Mouse (Mus musculus): ENCODE results near the gene Fbxl13. TPM values are rescaled to one million over a fixed set of nuclear protein-coding genes. Genes with fewer than 3 reads are reported as not detected.

Gene Fbxl13
- total and polyA plus RNA-seq, 3 experiments, result 0.13 to 0.23 TPM; not detected in 1

GRCm38 (mm10) chr5:21434148-21434929, 211.1 kb downstream of the Fbxl13 start:
- Histone ChIP-seq H3K36me3 (ENCODE audit: control insufficient read depth in 1 of 2, insufficient read depth in 2 of 2, low read length in 2 of 2) (peaks cover 3 to 26% of the 10 kb centered on the region in 2 experiments), H3K4me3 (ENCODE audit: control insufficient read depth in 1 of 2, insufficient read depth in 1 of 2, low read depth in 2 of 2, low read length in 2 of 2) (no peak overlapping the region), H3K79me2 (ENCODE audit: control insufficient read depth, insufficient read depth, low read length, poor library complexity) (peaks cover 3% of the 10 kb centered on the region; the same call in 1 of the 2 replicates), H3K27ac (ENCODE audit: control insufficient read depth, low read depth, low read length) (no peak overlapping the region), H3K4me1 (ENCODE audit: control insufficient read depth in 1 of 2, insufficient read depth in 2 of 2, low read length in 2 of 2) (peaks cover 0 to 3% of the 10 kb centered on the region in 2 experiments; a peak in 1 of 4 replicates), H3K27me3 (ENCODE audit: control insufficient read depth in 1 of 2, insufficient read depth in 2 of 2, low read length in 2 of 2) (no peaks in the 10 kb centered on the region), H3K9me3 (replicated peaks; ENCODE audit: insufficient read depth, low read length) (no peaks in the 10 kb centered on the region), H3K9ac (ENCODE audit: control insufficient read depth, low read depth, low read length, poor library complexity, severe bottlenecking) (no peak overlapping the region)
- TF ChIP-seq CHD2 (IDR thresholded peaks at IDR 0.05; ENCODE audit: low read length), result no peak
- TF ChIP-seq ELF1 (IDR thresholded peaks at IDR 0.05; ENCODE audit: low read depth, low read length), result no peak
- TF ChIP-seq ZC3H11A (IDR thresholded peaks at IDR 0.05; ENCODE audit: low read depth, low read length), result 0 out of 2 replicates have a peak, but pooled peaks have one; percentile 37
- TF ChIP-seq ZNF384 (IDR thresholded peaks at IDR 0.05; ENCODE audit: low read depth, low read length), result no peak
- no peak for TF ChIP-seq POLR2A (IDR thresholded peaks at IDR 0.05; ENCODE audit: control insufficient read depth in 1 of 2, insufficient read depth in 1 of 2, low read depth in 1 of 2, low read length in 2 of 2, poor library complexity in 1 of 2)
- TF ChIP-seq RCOR1 (IDR thresholded peaks at IDR 0.05; ENCODE audit: low read depth, low read length), result no peak
- TF ChIP-seq MYC (IDR thresholded peaks at IDR 0.05; ENCODE audit: low read depth, low read length), result no peak
- no peak for TF ChIP-seq ZKSCAN1 (IDR thresholded peaks at IDR 0.05; ENCODE audit: low read depth, low read length)
- no peak for TF ChIP-seq ZMIZ1 (IDR thresholded peaks at IDR 0.05; ENCODE audit: low read depth, low read length)
- TF ChIP-seq MAZ (IDR thresholded peaks at IDR 0.05; ENCODE audit: low read depth, low read length), result no peak
- TF ChIP-seq CTCF (IDR thresholded peaks at IDR 0.05 in 2 of 3, conservative IDR thresholded peaks at IDR 0.05 in 1 of 3; ENCODE audit: control insufficient read depth in 1 of 3, insufficient read depth in 1 of 3, low read depth in 2 of 3, low read length in 3 of 3, poor library complexity in 1 of 3, severe bottlenecking in 1 of 3), result peak in 2 of 3 experiments; percentile 36 to 62; a peak in 4 of 6 replicates
- TF ChIP-seq POLR2AphosphoS5 (IDR thresholded peaks at IDR 0.05; ENCODE audit: borderline replicate concordance, low read depth, low read length), result no peak
- no peak for TF ChIP-seq KAT2A (conservative IDR thresholded peaks at IDR 0.05; ENCODE audit: low read depth, low read length)
- TF ChIP-seq NELFE (IDR thresholded peaks at IDR 0.05; ENCODE audit: low read depth, low read length), result no peak
- no peak for TF ChIP-seq MXI1 (IDR thresholded peaks at IDR 0.05; ENCODE audit: low read depth, low read length)
- no peak for TF ChIP-seq GABPA (IDR thresholded peaks at IDR 0.05; ENCODE audit: low read depth, low read length)
- TF ChIP-seq USF1 (IDR thresholded peaks at IDR 0.05; ENCODE audit: low read depth, low read length), result no peak
- peak; percentile 60 for TF ChIP-seq SMC3 (IDR thresholded peaks at IDR 0.05; ENCODE audit: low read depth, low read length)
- TF ChIP-seq JUND (IDR thresholded peaks at IDR 0.05; ENCODE audit: low read depth, low read length), result no peak
- TF ChIP-seq CHD1 (IDR thresholded peaks at IDR 0.05; ENCODE audit: low read depth, low read length), result no peak
- TF ChIP-seq TCF12 (IDR thresholded peaks at IDR 0.05; ENCODE audit: low read depth, low read length), result no peak
- TF ChIP-seq MAFK (IDR thresholded peaks at IDR 0.05; ENCODE audit: borderline replicate concordance, low read depth, low read length), result no peak
- TF ChIP-seq NRF1 (IDR thresholded peaks at IDR 0.05; ENCODE audit: insufficient read depth, low read depth, low read length, poor library complexity, severe bottlenecking), result no peak
- TF ChIP-seq TBP (IDR thresholded peaks at IDR 0.05; ENCODE audit: low read depth, low read length), result no peak
- no peak for TF ChIP-seq GATA1 (IDR thresholded peaks at IDR 0.05; ENCODE audit: low read depth, low read length)
- no peak for TF ChIP-seq MAX (IDR thresholded peaks at IDR 0.05; ENCODE audit: low read length)
- no peak for TF ChIP-seq POLR2AphosphoS2 (IDR thresholded peaks at IDR 0.05; ENCODE audit: low read length)
- no peak for TF ChIP-seq UBTF (IDR thresholded peaks at IDR 0.05; ENCODE audit: borderline replicate concordance, insufficient read depth, low read depth, low read length)
- TF ChIP-seq RAD21 (IDR thresholded peaks at IDR 0.05; ENCODE audit: low read depth, low read length), result peak; percentile 70
- no peak for TF ChIP-seq HCFC1 (IDR thresholded peaks at IDR 0.05; ENCODE audit: low read depth, low read length)
- TF ChIP-seq TAL1 (IDR thresholded peaks at IDR 0.05; ENCODE audit: low read length), result no peak
- TF ChIP-seq SIN3A (IDR thresholded peaks at IDR 0.05; ENCODE audit: low read length), result 0 out of 2 replicates have a peak, but pooled peaks have one; percentile 20
- TF ChIP-seq EP300 (IDR thresholded peaks at IDR 0.05; ENCODE audit: low read depth in 1 of 2, low read length in 2 of 2), result no peak
- no peak for TF ChIP-seq MYB (IDR thresholded peaks at IDR 0.05; ENCODE audit: low read depth, low read length)
- no peak for TF ChIP-seq E2F4 (IDR thresholded peaks at IDR 0.05; ENCODE audit: borderline replicate concordance, low read depth, low read length)
- TF ChIP-seq BHLHE40 (IDR thresholded peaks at IDR 0.05; ENCODE audit: borderline replicate concordance, low read depth, low read length), result no peak
- no peak for TF ChIP-seq MEF2A (IDR thresholded peaks at IDR 0.05; ENCODE audit: extremely low read depth, insufficient replicate concordance, low read depth, low read length, poor library complexity, severe bottlenecking)
- peak; percentile 41 for DNase-seq (ENCODE audit: low read depth, low spot score)
